Mouse (Mus musculus) hindbrain, embryonic 10.5 days (tissue): ENCODE data around the gene 2610002M06Rik. TPM values are rescaled to one million over a fixed set of nuclear protein-coding genes. Genes with fewer than 3 reads are reported as not detected.

Source experiments
- polyA plus RNA-seq: library from polyadenylated mRNA; unstranded; fragments of >200 nt; fragmentation: Nextera tagmentation; extraction: Ambion mirVana; gene quantifications from 2 replicates; pipeline ENCODE4 v1.2.1, GENCODE M21; 2016

Gene 2610002M06Rik
- polyA plus RNA-seq, 1 experiment from 2014 or later: 6.9 TPM

Other genes with a start within 250 kb of the 2610002M06Rik start
- 0.31 TPM in 1 of 2 replicates, not detected in the other for gene Tbx22, start 148.4 kb downstream of the 2610002M06Rik start, polyA plus RNA-seq
- gene Tent5d, start 23.7 kb downstream of the 2610002M06Rik start, polyA plus RNA-seq: 0.05 TPM in 1 of 2 replicates, not detected in the other
- gene Gm732, start 132.1 kb upstream of the 2610002M06Rik start, polyA plus RNA-seq: not detected in 2 replicates